Mouse (Mus musculus): ENCODE measurements around the gene Olfr1471. TPM values are rescaled to one million over a fixed set of nuclear protein-coding genes. Genes with fewer than 3 reads are reported as not detected.

Olfr1471 gene
- total and polyA plus RNA-seq, 3 experiments: not detected

GRCm38 (mm10) chr19:13500246-13500645 is 57.0 kb downstream of the Olfr1471 start, which contains the start of gene Olfr1477:
Gene Olfr1477 (plus strand): TSS chr19:13500546.
- no peak for DNase-seq (ENCODE audit: low read depth, low spot score)
- H3K27ac ChIP-seq (ENCODE audit: control insufficient read depth, low read depth, low read length): no peak within 1 kb of the TSS
- no peaks in the 10 kb centered on the region for H3K27me3 ChIP-seq (ENCODE audit: control insufficient read depth in 1 of 2, insufficient read depth in 2 of 2, low read length in 2 of 2)
- TF ChIP-seq JUND (IDR thresholded peaks at IDR 0.05; ENCODE audit: low read depth, low read length): no peak
- no peak for TF ChIP-seq HCFC1 (IDR thresholded peaks at IDR 0.05; ENCODE audit: low read depth, low read length)
- no peak for TF ChIP-seq POLR2A (IDR thresholded peaks at IDR 0.05; ENCODE audit: control insufficient read depth in 1 of 2, insufficient read depth in 1 of 2, low read depth in 1 of 2, low read length in 2 of 2, poor library complexity in 1 of 2)
- no peak for TF ChIP-seq SMC3 (IDR thresholded peaks at IDR 0.05; ENCODE audit: low read depth, low read length)
- TF ChIP-seq ELF1 (IDR thresholded peaks at IDR 0.05; ENCODE audit: low read depth, low read length): no peak
- TF ChIP-seq MXI1 (IDR thresholded peaks at IDR 0.05; ENCODE audit: low read depth, low read length): no peak
- no peak for TF ChIP-seq CHD2 (IDR thresholded peaks at IDR 0.05; ENCODE audit: low read length)
- no peak for TF ChIP-seq BHLHE40 (IDR thresholded peaks at IDR 0.05; ENCODE audit: borderline replicate concordance, low read depth, low read length)
- TF ChIP-seq ZKSCAN1 (IDR thresholded peaks at IDR 0.05; ENCODE audit: low read depth, low read length): no peak
- no peak for TF ChIP-seq MYC (IDR thresholded peaks at IDR 0.05; ENCODE audit: low read depth, low read length)
- no peak for TF ChIP-seq E2F4 (IDR thresholded peaks at IDR 0.05; ENCODE audit: borderline replicate concordance, low read depth, low read length)
- no peak for TF ChIP-seq NRF1 (IDR thresholded peaks at IDR 0.05; ENCODE audit: insufficient read depth, low read depth, low read length, poor library complexity, severe bottlenecking)
- no peak for TF ChIP-seq NELFE (IDR thresholded peaks at IDR 0.05; ENCODE audit: low read depth, low read length)
- TF ChIP-seq TCF12 (IDR thresholded peaks at IDR 0.05; ENCODE audit: low read depth, low read length): no peak
- TF ChIP-seq EP300 (IDR thresholded peaks at IDR 0.05; ENCODE audit: low read depth in 1 of 2, low read length in 2 of 2): no peak
- TF ChIP-seq POLR2AphosphoS2 (IDR thresholded peaks at IDR 0.05; ENCODE audit: low read length): no peak
- no peaks in the 10 kb centered on the region for H3K9me3 ChIP-seq (replicated peaks; ENCODE audit: insufficient read depth, low read length)
- no peaks in the 10 kb centered on the region for H3K79me2 ChIP-seq (ENCODE audit: control insufficient read depth, insufficient read depth, low read length, poor library complexity)
- no peak within 1 kb of the TSS for H3K9ac ChIP-seq (ENCODE audit: control insufficient read depth, low read depth, low read length, poor library complexity, severe bottlenecking)
- no peaks in the 10 kb centered on the region for H3K4me1 ChIP-seq (ENCODE audit: control insufficient read depth in 1 of 2, insufficient read depth in 2 of 2, low read length in 2 of 2)
- H3K36me3 ChIP-seq (ENCODE audit: control insufficient read depth in 1 of 2, insufficient read depth in 2 of 2, low read length in 2 of 2): no peaks in the 10 kb centered on the region
- no peak within 1 kb of the TSS for H3K4me3 ChIP-seq (ENCODE audit: control insufficient read depth in 1 of 2, insufficient read depth in 1 of 2, low read depth in 2 of 2, low read length in 2 of 2)

Other genes starting within 250 kb of the Olfr1471 start
- gene Olfr1463, start 212.1 kb upstream of the Olfr1471 start, total RNA-seq (2012; rRNA removed): not detected in 2 replicates
- not detected for gene Olfr1463, start 212.1 kb upstream of the Olfr1471 start, polyA plus RNA-seq (2012; ENCODE audit: insufficient read depth in 1 of 2, insufficient read length in 2 of 2, low read depth in 1 of 2, low replicate concordance in 2 of 2, missing spikeins in 1 of 2)
- gene Olfr1465, start 127.9 kb upstream of the Olfr1471 start, total RNA-seq (2012; rRNA removed): not detected in 2 replicates
- gene Olfr1465, start 127.9 kb upstream of the Olfr1471 start, polyA plus RNA-seq (2012; ENCODE audit: insufficient read depth in 1 of 2, insufficient read length in 2 of 2, low read depth in 1 of 2, low replicate concordance in 2 of 2, missing spikeins in 1 of 2): not detected
- not detected in 2 replicates for gene Olfr1466, start 104.5 kb upstream of the Olfr1471 start, total RNA-seq (2012; rRNA removed)
- gene Olfr1466, start 104.5 kb upstream of the Olfr1471 start, polyA plus RNA-seq (2012; ENCODE audit: insufficient read depth in 1 of 2, insufficient read length in 2 of 2, low read depth in 1 of 2, low replicate concordance in 2 of 2, missing spikeins in 1 of 2): not detected
- not detected in 2 replicates for gene Olfr1467, start 81.2 kb upstream of the Olfr1471 start, total RNA-seq (2012; rRNA removed)
- not detected for gene Olfr1467, start 81.2 kb upstream of the Olfr1471 start, polyA plus RNA-seq (2012; ENCODE audit: insufficient read depth in 1 of 2, insufficient read length in 2 of 2, low read depth in 1 of 2, low replicate concordance in 2 of 2, missing spikeins in 1 of 2)
- not detected in 2 replicates for gene Olfr1469, start 35.6 kb upstream of the Olfr1471 start, total RNA-seq (2012; rRNA removed)
- not detected for gene Olfr1469, start 35.6 kb upstream of the Olfr1471 start, polyA plus RNA-seq (2012; ENCODE audit: insufficient read depth in 1 of 2, insufficient read length in 2 of 2, low read depth in 1 of 2, low replicate concordance in 2 of 2, missing spikeins in 1 of 2)
- gene Olfr1472, start 12.7 kb downstream of the Olfr1471 start, total RNA-seq (2012; rRNA removed): not detected in 2 replicates
- not detected for gene Olfr1472, start 12.7 kb downstream of the Olfr1471 start, polyA plus RNA-seq (2012; ENCODE audit: insufficient read depth in 1 of 2, insufficient read length in 2 of 2, low read depth in 1 of 2, low replicate concordance in 2 of 2, missing spikeins in 1 of 2)
- gene Olfr1474, start 26.2 kb downstream of the Olfr1471 start, total RNA-seq (2012; rRNA removed): not detected in 2 replicates
- gene Olfr1474, start 26.2 kb downstream of the Olfr1471 start, polyA plus RNA-seq (2012; ENCODE audit: insufficient read depth in 1 of 2, insufficient read length in 2 of 2, low read depth in 1 of 2, low replicate concordance in 2 of 2, missing spikeins in 1 of 2): not detected
- not detected in 2 replicates for gene Olfr1475, start 36.8 kb downstream of the Olfr1471 start, total RNA-seq (2012; rRNA removed)
- gene Olfr1475, start 36.8 kb downstream of the Olfr1471 start, polyA plus RNA-seq (2012; ENCODE audit: insufficient read depth in 1 of 2, insufficient read length in 2 of 2, low read depth in 1 of 2, low replicate concordance in 2 of 2, missing spikeins in 1 of 2): not detected
- not detected in 2 replicates for gene Olfr1477, start 57.1 kb downstream of the Olfr1471 start, total RNA-seq (2012; rRNA removed)
- gene Olfr1477, start 57.1 kb downstream of the Olfr1471 start, polyA plus RNA-seq (2012; ENCODE audit: insufficient read depth in 1 of 2, insufficient read length in 2 of 2, low read depth in 1 of 2, low replicate concordance in 2 of 2, missing spikeins in 1 of 2): not detected
- not detected in 2 replicates for gene Olfr1480, start 84.5 kb downstream of the Olfr1471 start, total RNA-seq (2012; rRNA removed)
- not detected for gene Olfr1480, start 84.5 kb downstream of the Olfr1471 start, polyA plus RNA-seq (2012; ENCODE audit: insufficient read depth in 1 of 2, insufficient read length in 2 of 2, low read depth in 1 of 2, low replicate concordance in 2 of 2, missing spikeins in 1 of 2)
- not detected in 2 replicates for gene Olfr1484, start 140.1 kb downstream of the Olfr1471 start, total RNA-seq (2012; rRNA removed)
- not detected for gene Olfr1484, start 140.1 kb downstream of the Olfr1471 start, polyA plus RNA-seq (2012; ENCODE audit: insufficient read depth in 1 of 2, insufficient read length in 2 of 2, low read depth in 1 of 2, low replicate concordance in 2 of 2, missing spikeins in 1 of 2)
- not detected in 2 replicates for gene Olfr1487, start 174.0 kb downstream of the Olfr1471 start, total RNA-seq (2012; rRNA removed)
- gene Olfr1487, start 174.0 kb downstream of the Olfr1471 start, polyA plus RNA-seq (2012; ENCODE audit: insufficient read depth in 1 of 2, insufficient read length in 2 of 2, low read depth in 1 of 2, low replicate concordance in 2 of 2, missing spikeins in 1 of 2): not detected
- gene Olfr1489, start 188.2 kb downstream of the Olfr1471 start, total RNA-seq (2012; rRNA removed): not detected in 2 replicates
- not detected for gene Olfr1489, start 188.2 kb downstream of the Olfr1471 start, polyA plus RNA-seq (2012; ENCODE audit: insufficient read depth in 1 of 2, insufficient read length in 2 of 2, low read depth in 1 of 2, low replicate concordance in 2 of 2, missing spikeins in 1 of 2)
- gene Olfr1490, start 207.7 kb downstream of the Olfr1471 start, total RNA-seq (2012; rRNA removed): not detected in 2 replicates
- gene Olfr1490, start 207.7 kb downstream of the Olfr1471 start, polyA plus RNA-seq (2012; ENCODE audit: insufficient read depth in 1 of 2, insufficient read length in 2 of 2, low read depth in 1 of 2, low replicate concordance in 2 of 2, missing spikeins in 1 of 2): not detected

Measured in MEL (cell line).